Mouse (Mus musculus) megakaryocyte, embryonic 14.5 days (primary cell): Measurements from ENCODE around the gene Kcnab1.

Experiments used
- FLI1 ChIP-seq: IDR thresholded peaks from 2 replicates; pipeline ENCODE4 v1.6.1; 2012; ENCODE audit warnings: low read length, inconsistent platforms, mixed read lengths
- GATA1 ChIP-seq: IDR thresholded peaks from 3 replicates; pipeline ENCODE4 v1.6.1; 2012; ENCODE audit warnings: mixed read lengths, low read length, inconsistent platforms, borderline replicate concordance

DNA sequence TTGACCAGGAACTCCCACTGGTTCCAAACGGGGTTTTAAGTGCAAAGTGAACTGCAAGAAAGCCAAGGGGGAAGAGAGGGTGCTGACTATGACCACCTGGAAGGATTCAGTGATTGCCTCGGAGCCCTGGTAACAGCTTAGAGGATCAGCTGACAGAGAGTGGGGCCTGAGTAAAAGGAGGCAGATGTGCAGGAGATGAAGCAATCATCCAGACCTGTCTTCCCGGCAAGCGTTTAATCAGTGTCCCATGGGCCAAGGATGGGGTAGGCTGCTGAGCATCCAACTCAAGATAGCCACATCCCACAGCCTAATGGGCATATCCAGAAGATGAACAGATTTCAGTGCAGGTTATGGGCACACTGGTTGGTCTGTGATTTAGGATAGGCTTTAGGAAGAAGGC is 258.8 kb downstream of the Kcnab1 start:
- TF ChIP-seq FLI1 = no peak
- no peak for TF ChIP-seq GATA1
